Mouse (Mus musculus) embryonic facial prominence, embryonic 15.5 days (tissue): ENCODE data around the gene Sfxn5. TPM values are rescaled to one million over a fixed set of nuclear protein-coding genes. Genes with fewer than 3 reads are reported as not detected.

Source experiments
- ATAC-seq: fragments of 200-750 bp; cut with Nextera tagmentation; 2 replicates; pipeline ENCODE4 v1.8.0; 2017; ENCODE audit warnings: low read depth, moderate TSS enrichment; ENCODE audit not compliant: insufficient number of reproducible peaks, low FRiP score, low TSS enrichment
- H3K27ac ChIP-seq: fragments of 300-500 bp; sonication (generic); replicated peaks from 2 replicates; pipeline ENCODE4 v1.5.1; 2015; ENCODE audit warnings: mild to moderate bottlenecking, inconsistent platforms
- H3K27me3 ChIP-seq: fragments of 300-500 bp; sonication (generic); 2 replicates; pipeline ENCODE4 v1.6.1; 2015; ENCODE audit warnings: inconsistent platforms
- H3K36me3 ChIP-seq: fragments of 300-500 bp; sonication (generic); 2 replicates; pipeline ENCODE4 v1.6.1; 2015; ENCODE audit warnings: mild to moderate bottlenecking, inconsistent platforms
- H3K4me1 ChIP-seq: fragments of 300-500 bp; sonication (generic); 2 replicates; pipeline ENCODE4 v1.6.1; 2015; ENCODE audit warnings: inconsistent platforms
- H3K4me2 ChIP-seq: fragments of 300-500 bp; sonication (generic); replicated peaks from 2 replicates; pipeline ENCODE4 v1.6.1; 2015; ENCODE audit warnings: mild to moderate bottlenecking, inconsistent platforms
- H3K4me3 ChIP-seq: fragments of 300-500 bp; sonication (generic); replicated peaks from 2 replicates; pipeline ENCODE4 v1.5.1; 2015; ENCODE audit warnings: mild to moderate bottlenecking, inconsistent platforms
- H3K9ac ChIP-seq: fragments of 300-500 bp; sonication (generic); 2 replicates; pipeline ENCODE4 v1.6.1; 2015; ENCODE audit warnings: inconsistent platforms
- H3K9me3 ChIP-seq: fragments of 300-500 bp; sonication (generic); replicated peaks from 2 replicates; pipeline ENCODE4 v1.6.1; 2016; ENCODE audit warnings: inconsistent platforms
- WGBS: fragments of 180-500 bp; shearing (Covaris S2); methylation state at CpG from one replicate; pipeline ENCODE4 v1.1.7; 2015; 5-methylcytosine and 5-hydroxymethylcytosine counted together
- polyA plus RNA-seq: library from polyadenylated mRNA; unstranded; fragments of >200 nt; fragmentation: Nextera tagmentation; extraction: Ambion mirVana; gene quantifications from 2 replicates; pipeline ENCODE4 v1.2.1, GENCODE M21; 2015

Gene Sfxn5
- polyA plus RNA-seq, 1 experiment from 2014 or later: 8.0 TPM

GRCm38 (mm10) chr6:85206939-85207285 lies 126.3 kb downstream of the Sfxn5 start:
- WGBS: 21% methylated on average over 15 of the region's 15 CpGs
- H3K27me3 ChIP-seq: peaks cover 17% of the 10 kb centered on the region; the same call in 1 of the 2 replicates
- H3K36me3 ChIP-seq: no peaks in the 10 kb centered on the region
- no peak overlapping the region for H3K27ac ChIP-seq
- H3K9ac ChIP-seq: no peak overlapping the region
- H3K4me3 ChIP-seq: no peak overlapping the region
- H3K9me3 ChIP-seq: no peaks in the 10 kb centered on the region
- H3K4me2 ChIP-seq: no peak overlapping the region
- no peak for ATAC-seq
- H3K4me1 ChIP-seq: peaks cover 14% of the 10 kb centered on the region

GRCm38 (mm10) chr6:85206182-85206938 lies 126.9 kb downstream of the Sfxn5 start:
- Histone ChIP-seq H3K9me3 (no peaks in the 10 kb centered on the region), H3K36me3 (no peaks in the 10 kb centered on the region), H3K4me3 (no peak overlapping the region), H3K27ac (no peak overlapping the region), H3K4me2 (no peak overlapping the region), H3K4me1 (peaks cover 14% of the 10 kb centered on the region), H3K9ac (no peak overlapping the region), H3K27me3 (peaks cover 17% of the 10 kb centered on the region; the same call in 1 of the 2 replicates)
- WGBS: 26% methylated on average over 16 of the region's 16 CpGs
- no peak for ATAC-seq

GRCm38 (mm10) chr6:85197951-85198350 lies 135.3 kb downstream of the Sfxn5 start:
- no peak overlapping the region for H3K4me2 ChIP-seq
- peaks cover 41% of the 10 kb centered on the region for H3K27me3 ChIP-seq
- 70% methylated on average over 2 of the region's 2 CpGs for WGBS
- no peak overlapping the region for H3K4me3 ChIP-seq
- H3K36me3 ChIP-seq: no peaks in the 10 kb centered on the region
- no peak overlapping the region for H3K27ac ChIP-seq
- peaks cover 8% of the 10 kb centered on the region; the same call in 1 of the 2 replicates for H3K4me1 ChIP-seq
- H3K9me3 ChIP-seq: no peaks in the 10 kb centered on the region
- H3K9ac ChIP-seq: no peak overlapping the region
- ATAC-seq: no peak

GRCm38 (mm10) chr6:85193381-85194318 lies 139.6 kb downstream of the Sfxn5 start:
- H3K4me3 ChIP-seq: 0 out of 2 replicates have a peak overlapping the region, but pooled peaks have one; percentile 1
- no peak overlapping the region for H3K27ac ChIP-seq
- no peak overlapping the region for H3K9ac ChIP-seq
- H3K4me2 ChIP-seq: no peak overlapping the region
- ATAC-seq: no peak; the same call in 1 of the 2 replicates
- no peaks in the 10 kb centered on the region for H3K9me3 ChIP-seq
- H3K4me1 ChIP-seq: peaks cover 23% of the 10 kb centered on the region
- H3K27me3 ChIP-seq: peaks cover 84% of the 10 kb centered on the region
- H3K36me3 ChIP-seq: no peaks in the 10 kb centered on the region
- 9% methylated on average over 28 of the region's 29 CpGs for WGBS

GRCm38 (mm10) chr6:85191751-85192440 lies 141.3 kb downstream of the Sfxn5 start:
- no peaks in the 10 kb centered on the region for H3K9me3 ChIP-seq
- peaks cover 92% of the 10 kb centered on the region for H3K27me3 ChIP-seq
- H3K4me1 ChIP-seq: peaks cover 40% of the 10 kb centered on the region
- no peak overlapping the region for H3K27ac ChIP-seq
- H3K36me3 ChIP-seq: no peaks in the 10 kb centered on the region
- H3K9ac ChIP-seq: no peak overlapping the region
- ATAC-seq: no peak
- no peak overlapping the region for H3K4me2 ChIP-seq
- 40% methylated on average over 9 of the region's 9 CpGs for WGBS
- no peak overlapping the region for H3K4me3 ChIP-seq

- H3K36me3 ChIP-seq: no peaks in the 10 kb centered on the region
- H3K9me3 ChIP-seq: no peaks in the 10 kb centered on the region
- 5% methylated on average over 13 of the region's 13 CpGs for WGBS
- H3K9ac ChIP-seq: no peak overlapping the region
- peak overlapping the region; percentile 60 for H3K4me2 ChIP-seq
- no peak overlapping the region for H3K27ac ChIP-seq
- no peak for ATAC-seq
- peak overlapping the region; percentile 39 for H3K4me3 ChIP-seq
- H3K4me1 ChIP-seq: peaks cover 51% of the 10 kb centered on the region
- H3K27me3 ChIP-seq: peaks cover 98% of the 10 kb centered on the region
These were observed 142.6 kb downstream of the Sfxn5 start for GRCm38 (mm10) chr6:85190671-85191070.

DNA sequence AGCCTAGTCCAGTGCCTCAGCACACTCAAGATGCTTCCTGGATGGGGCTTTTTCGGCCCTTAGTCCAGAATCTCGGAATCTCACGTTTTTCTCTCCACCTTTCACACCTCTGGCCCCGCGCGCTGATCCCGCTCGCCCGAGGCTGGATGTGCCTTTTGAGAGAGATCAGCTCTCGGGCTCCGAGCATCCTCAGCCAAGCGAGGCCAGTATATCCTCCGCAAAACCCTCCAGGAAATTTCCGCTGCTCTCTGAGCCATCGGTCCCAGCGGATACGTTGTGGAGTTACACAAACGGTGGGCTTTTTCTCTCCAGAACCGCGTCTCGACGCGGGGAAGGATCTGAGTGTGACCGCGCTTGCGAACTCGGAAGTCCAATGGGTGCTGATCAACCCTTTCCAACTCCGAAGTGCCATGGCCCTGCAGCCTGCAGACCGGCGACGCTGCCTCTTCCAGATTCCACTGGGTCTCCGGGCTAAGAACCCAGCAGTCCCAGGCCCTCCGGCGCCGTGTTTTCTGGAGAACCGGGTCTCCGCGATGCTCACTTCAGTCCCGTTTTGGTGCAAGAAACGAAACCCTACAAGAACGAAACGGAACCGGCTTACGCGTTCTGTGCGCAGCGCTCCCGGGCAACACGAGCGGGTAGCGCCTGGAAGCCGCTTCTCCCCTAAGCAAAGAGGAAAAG lies 143.2 kb downstream of the Sfxn5 start:
- no peak for ATAC-seq
- WGBS: under 1% methylated on average over 52 of the region's 52 CpGs
- no peaks in the 10 kb centered on the region for H3K36me3 ChIP-seq
- peak overlapping the region; percentile 39 for H3K4me3 ChIP-seq
- H3K9ac ChIP-seq: no peak overlapping the region
- peaks cover 51% of the 10 kb centered on the region for H3K4me1 ChIP-seq
- H3K27me3 ChIP-seq: peaks cover 99% of the 10 kb centered on the region
- no peaks in the 10 kb centered on the region for H3K9me3 ChIP-seq
- peak overlapping the region; percentile 60 for H3K4me2 ChIP-seq
- no peak overlapping the region for H3K27ac ChIP-seq

GRCm38 (mm10) chr6:85189361-85189760 lies 143.9 kb downstream of the Sfxn5 start:
- no peaks in the 10 kb centered on the region for H3K9me3 ChIP-seq
- peaks cover 97% of the 10 kb centered on the region for H3K27me3 ChIP-seq
- H3K4me1 ChIP-seq: peaks cover 51% of the 10 kb centered on the region
- no peak overlapping the region for H3K9ac ChIP-seq
- H3K27ac ChIP-seq: no peak overlapping the region
- no peak for ATAC-seq
- H3K4me3 ChIP-seq: no peak overlapping the region
- 6% methylated on average over 14 of the region's 14 CpGs for WGBS
- H3K4me2 ChIP-seq: no peak overlapping the region
- no peaks in the 10 kb centered on the region for H3K36me3 ChIP-seq

- Histone ChIP-seq H3K4me1 (peaks cover 43% of the 10 kb centered on the region), H3K9me3 (no peaks in the 10 kb centered on the region), H3K4me3 (peak overlapping the region; percentile 35), H3K27ac (no peak overlapping the region), H3K9ac (no peak overlapping the region), H3K36me3 (no peaks in the 10 kb centered on the region), H3K4me2 (peak overlapping the region; percentile 63), H3K27me3 (peaks cover 95% of the 10 kb centered on the region)
- 2% methylated on average over 39 of the region's 39 CpGs for WGBS
- no peak for ATAC-seq
These were observed 144.7 kb downstream of the Sfxn5 start for GRCm38 (mm10) chr6:85188256-85189110.
